Mouse (Mus musculus) T-helper 17 cell (primary cell): ENCODE results near the gene Art3.
"Not testable (repeated sequence)": the region's sequence is repeated elsewhere in the genome, so short reads cannot be mapped to it uniquely, and the experiment has no call there.

ENCODE experiments used
- in situ Hi-C, 2 experiments: fragments of 300-600 bp; cut with MboI, MseI; formaldehyde crosslinking; loops; 1 replicate in 1 of 2; 2 replicates in 1 of 2; pipeline ENCODE4 v1.15.1; 2025; ENCODE audit warnings: high pct_unique_total_duplicates in 2 of 2

Gene Art3

DNA sequence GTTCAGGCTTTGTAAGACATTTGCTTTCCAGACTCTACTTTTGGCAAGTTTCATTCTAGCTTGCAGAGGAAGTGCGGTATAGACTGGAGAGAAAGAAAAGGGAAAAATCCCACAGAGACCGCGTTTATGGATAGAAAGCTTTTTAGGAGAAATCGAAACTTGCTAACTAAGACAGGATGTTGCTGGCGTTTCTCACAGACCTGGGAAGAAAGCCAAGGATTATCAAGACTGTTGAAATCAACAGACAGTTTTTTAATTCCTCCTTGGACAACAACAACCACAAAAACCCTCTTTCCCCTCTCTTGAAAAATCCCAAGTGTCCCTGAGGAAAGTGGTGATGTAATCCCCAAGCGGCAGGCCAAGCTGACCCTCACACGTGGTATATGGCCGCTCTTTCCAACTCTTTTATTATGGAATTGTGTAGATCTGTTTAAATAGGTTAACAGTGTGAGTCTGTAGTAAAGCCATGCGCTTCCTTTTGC, 773 bp downstream of the Art3 start:
- in situ Hi-C loops, result no loop called here

DNA sequence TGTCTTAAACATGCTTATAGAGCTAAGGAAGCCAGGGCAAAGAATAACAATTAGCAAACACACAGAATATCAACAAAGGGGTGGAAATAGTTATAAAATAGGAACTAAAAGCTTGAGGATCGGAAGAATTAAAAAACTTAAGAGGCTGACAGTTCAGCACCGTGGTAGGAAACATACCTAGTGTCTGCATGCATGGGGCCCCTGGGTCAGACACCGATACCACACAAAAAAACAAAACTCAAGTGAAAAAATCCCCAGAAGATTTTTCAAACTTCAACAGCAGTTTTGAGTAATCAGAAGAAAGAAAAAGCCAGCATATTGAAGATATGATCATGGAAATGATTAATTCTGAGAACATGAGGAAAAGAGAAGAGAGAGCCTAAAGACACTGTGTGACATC, 5.1 kb downstream of the Art3 start:
- in situ Hi-C loops, result no loop called here

DNA sequence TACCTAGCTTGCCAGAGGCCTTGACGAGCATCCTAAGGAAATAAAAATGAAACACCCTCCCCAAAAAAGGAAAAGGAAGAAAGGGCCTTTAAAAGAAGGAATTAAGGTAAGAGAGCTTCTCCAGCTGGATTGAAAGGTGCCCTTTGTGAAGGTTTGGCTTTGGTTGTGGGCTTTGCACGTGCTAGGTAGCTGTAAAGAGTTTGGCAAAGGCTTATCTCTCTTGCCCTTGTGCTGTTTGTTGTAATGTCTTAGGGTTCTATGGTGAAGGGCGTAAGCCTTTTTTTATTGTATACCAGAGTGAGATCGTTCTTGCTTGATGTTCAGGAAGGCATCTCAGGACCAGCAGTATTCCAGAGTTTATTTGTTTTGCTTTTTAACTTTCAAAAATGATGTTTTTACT, 9.0 kb downstream of the Art3 start:
- in situ Hi-C loops, result no loop called here

DNA sequence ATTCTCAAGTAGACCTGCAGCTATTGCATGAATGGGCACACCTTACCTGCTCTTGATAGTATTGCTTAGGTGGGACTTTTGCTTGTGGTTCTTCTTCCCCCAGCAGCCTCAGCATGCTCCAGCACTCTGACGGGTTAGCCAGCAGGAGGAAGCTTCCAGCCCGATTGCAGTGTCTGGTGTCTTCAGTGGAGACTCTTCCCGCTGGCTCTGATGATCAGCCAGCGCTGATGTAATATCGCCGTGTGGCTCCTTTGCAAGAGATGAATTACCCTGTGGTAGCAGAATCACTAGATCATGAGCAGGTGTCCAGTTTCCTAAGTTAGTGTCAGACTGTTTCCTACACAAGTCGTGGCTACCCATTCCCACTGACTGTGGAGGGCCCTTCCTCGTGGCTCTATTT, 13.4 kb downstream of the Art3 start:
- in situ Hi-C loops, result no loop called here

DNA sequence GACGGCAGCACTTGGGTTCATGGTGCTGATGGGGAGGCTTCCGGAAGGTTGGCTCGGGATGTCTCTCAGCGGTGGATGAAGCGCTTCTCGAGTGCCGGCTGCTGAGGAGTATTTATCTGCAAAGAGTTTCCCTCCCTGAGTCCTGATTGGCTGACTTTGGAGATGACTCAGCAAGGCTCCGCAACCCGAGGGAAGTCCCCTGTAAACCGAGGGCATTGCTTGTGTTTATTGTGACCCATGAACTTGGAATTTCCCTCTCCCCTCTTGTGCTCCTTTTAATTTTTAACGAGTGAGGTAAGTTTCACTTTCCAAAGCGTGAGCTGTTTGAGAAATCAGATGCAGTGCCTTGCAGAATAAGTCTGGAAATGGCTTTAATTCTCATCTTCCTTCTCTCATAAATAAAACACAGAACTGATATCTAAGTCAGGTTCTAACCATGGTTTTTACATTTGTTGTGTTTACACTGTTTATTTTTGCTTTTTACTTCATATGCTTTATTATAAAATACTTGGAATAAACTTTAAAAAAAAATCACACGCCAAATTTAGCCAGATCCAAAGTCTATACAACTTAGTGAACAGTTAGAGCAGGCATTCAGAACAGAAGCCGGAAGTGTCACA, 17.3 kb downstream of the Art3 start, which contains the start of gene Cxcl10:
Gene Cxcl10 (minus strand): TSS at position 96 of the 620 bp plus-strand sequence.
- in situ Hi-C loops, result no loop called here

DNA sequence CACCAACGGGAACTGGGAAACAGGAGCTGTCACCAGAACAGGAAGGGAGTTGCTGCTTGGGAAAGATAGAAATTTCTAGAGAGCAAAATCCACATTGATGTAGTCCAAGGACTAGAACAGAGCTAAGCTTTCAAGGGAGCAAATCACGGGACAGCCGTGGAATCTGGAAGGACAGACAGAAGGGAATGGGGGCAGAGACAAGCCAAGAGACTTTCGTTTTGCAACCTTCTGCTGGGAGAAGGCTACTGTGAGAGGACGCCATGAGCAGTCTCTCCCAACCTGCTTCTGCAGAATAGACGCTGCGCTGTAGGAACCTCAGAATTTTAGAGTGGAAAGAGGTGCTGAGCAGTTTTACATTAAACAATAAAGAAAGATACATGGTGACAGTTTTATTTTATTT, 18.1 kb downstream of the Art3 start:
- in situ Hi-C loops, result no loop called here

DNA sequence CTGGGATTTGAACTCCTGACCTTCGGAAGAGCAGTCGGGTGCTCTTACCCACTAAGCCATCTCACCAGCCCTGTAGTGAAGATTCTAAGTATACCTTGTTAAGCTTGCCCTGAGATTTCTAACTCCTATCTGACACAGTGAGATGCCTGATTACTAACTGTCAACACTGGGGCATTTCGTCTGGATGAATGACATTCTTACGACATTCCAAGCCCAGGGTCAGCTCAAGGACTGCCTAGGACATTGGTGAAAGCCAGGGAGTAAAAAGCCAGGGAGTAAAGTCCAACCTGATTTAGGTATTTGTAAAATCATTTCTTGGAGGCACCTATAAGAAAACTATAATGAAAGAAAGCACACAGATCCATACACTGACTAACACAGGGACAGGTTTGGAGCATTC, 21.1 kb downstream of the Art3 start:
- in situ Hi-C loops, result not testable (repeated sequence)

DNA sequence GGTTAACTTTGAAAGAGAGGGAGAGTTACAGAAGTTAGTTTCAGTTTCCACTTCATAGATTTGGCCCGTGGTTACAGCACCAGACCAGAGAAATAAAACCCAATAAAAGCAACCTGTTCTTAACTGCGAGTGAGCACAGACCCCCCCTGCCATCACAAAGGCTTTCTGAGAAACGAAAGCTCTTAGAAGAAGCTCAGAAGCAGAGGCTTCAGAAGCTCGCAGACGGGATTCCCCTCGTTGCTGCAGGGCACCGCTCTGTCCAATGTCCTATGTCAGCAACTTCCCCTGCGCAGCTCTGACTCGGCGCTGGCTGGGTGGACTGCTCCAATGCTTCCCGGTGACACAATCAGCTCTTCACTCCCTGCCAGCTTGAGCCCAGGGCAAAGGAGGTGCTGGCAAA, 21.9 kb downstream of the Art3 start:
- in situ Hi-C loops, result no loop called here

DNA sequence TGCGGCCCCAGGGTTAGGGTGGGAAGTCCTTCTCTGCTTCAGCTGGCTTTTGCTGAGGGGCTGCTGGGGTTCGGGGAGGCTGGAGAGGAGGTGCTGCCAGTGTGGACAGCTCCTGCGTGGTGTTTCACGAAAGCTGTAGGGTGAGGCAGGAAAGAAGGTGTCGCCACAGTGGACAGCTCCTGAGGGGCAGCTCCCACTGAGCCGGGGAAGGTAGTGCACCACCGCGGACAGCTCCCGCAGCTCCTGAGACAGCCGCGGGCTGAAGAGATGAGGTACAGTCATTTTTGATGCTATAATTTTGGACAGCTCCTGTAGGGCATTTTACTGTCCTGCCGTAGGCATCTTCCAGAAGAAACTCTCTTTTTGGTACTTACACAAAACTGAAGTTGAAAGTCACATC, 26.4 kb downstream of the Art3 start:
- in situ Hi-C loops, result no loop called here

DNA sequence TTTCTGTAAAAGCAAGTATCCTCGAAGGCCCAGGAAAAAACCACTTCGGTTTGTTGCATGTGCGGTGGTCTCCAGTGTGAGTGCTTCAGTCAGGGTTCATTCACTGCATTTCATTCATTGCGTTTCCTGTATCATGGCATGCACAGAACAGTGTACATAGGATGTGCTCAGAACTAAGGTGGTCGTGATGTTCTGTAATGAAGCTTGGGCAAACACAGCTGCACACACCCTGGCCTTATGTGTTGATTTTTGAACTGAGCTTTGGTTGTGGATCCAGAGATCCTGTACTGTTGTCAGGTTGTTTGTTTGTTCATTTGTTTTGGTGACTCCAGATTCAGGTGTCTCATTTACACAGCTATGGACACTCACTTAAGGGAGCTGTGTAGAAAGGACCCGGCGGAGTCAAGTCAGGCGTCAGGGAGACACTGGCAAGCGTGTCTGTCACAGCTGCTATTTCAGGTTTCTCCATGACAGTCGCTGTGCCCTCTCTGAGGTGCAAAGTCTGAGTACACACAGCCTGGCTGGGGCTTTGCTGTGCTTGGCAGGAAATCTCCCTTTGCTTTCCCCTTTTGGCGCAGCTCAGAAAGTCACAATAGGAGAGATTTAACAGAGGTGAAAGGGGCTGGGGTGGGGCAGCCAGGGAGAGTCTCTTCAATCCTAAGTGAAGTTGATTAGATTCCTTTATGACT, 27.3 kb downstream of the Art3 start:
- in situ Hi-C loops, result no loop called here

DNA sequence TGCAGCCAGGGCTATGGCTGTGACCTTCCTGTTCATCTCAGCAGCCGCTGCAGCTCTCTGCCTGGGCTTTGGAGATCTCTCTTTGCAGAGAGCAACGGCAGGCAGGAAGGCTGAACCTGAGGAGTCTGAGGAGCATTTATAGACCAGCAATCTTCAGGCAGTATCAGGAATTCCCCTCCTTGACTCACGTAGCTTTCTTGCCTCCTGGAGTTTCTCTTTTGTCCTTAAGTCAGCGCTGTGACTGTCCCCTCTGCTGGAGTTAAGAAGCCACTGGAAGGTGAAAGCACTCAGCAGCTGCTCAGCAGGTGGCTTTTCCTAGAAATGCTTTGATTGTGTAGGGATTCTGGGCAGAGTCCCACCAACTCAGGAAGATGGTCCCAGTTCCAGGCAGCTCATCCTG, 31.6 kb downstream of the Art3 start:
- in situ Hi-C loops, result no loop called here

DNA sequence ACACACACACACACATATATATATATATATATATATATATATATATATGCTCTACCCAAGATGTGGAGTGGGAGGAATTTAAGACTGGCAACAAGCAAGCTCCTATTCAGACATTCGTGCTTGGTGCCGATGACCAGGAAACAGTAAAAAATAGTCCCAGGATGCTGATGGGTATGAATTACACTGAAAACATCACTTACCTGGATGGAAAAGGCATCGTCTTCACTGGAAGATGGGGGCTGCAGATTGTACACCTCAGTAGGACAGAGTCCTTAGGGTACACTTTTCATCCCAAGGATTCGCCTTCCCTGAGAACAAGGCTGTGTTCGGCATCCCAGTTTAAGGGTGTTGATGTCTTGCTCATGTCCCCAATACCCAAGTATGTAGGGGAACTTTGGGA, 32.4 kb downstream of the Art3 start:
- in situ Hi-C loops, result no loop called here

DNA sequence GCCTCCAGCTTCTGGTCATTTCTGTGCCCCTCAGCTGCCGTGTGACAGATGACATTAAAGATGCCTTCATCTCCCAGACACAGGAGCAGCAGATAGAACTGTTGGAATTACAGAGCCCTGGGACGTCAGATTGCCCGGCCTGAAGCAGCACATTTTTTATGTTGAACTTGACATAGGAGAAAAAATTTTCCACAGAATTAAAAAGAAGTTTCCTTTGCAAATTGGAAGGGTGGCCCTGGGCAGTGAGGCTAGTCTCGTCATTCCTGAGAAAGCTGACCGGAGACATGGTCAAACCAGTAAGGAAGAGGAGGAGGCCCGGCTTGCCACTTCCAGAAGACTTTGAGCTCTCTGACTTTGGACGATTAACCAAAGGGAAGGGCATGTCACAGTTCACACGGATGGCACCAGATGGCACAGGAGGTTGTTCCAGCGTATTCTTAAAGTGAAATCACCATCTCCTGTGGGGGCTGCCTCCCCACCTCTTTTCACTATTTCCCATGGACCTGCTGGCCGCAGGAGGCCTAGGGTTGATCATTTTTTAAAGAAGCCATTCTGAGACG, 33.6 kb downstream of the Art3 start:
- in situ Hi-C loops, result no loop called here

DNA sequence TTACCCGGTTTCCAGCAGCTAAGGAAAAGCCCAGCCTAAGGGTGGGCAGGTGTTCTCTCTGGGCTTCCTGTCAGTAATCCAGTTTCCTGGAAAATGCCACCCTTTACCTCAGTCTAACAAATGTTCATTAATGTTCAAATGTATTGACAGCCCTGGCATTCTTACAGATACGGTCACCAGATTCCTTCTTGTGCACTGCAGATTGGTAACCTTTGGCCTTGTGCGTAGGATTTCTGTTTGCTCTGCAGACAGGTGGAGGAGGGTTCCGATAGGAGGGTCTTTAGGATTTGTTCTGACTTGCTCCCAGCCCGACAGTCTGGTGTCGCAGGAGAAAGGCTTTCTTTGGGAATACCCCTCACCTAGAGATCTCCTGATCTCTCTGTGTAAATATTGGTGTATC, 34.9 kb downstream of the Art3 start:
- in situ Hi-C loops, result no loop called here

DNA sequence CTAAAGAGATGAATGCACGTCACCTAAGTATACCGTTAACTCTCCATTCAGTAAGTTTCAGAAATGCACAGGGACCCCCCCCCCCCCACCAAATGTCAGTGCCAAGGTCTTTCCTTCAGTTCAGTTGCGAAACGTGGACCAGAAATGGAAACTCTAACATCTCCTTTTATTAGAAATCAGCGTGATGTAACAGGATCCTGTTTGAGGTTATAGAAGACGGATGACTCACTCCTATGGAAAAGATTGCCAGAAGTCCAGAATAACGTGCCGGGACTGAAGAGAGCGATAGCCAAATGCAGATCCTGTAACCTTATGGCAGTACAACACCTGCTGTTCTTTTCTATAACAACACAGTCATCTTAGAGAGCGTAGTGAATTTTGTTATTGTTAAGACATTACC, 36.8 kb downstream of the Art3 start:
- in situ Hi-C loops, result no loop called here

DNA sequence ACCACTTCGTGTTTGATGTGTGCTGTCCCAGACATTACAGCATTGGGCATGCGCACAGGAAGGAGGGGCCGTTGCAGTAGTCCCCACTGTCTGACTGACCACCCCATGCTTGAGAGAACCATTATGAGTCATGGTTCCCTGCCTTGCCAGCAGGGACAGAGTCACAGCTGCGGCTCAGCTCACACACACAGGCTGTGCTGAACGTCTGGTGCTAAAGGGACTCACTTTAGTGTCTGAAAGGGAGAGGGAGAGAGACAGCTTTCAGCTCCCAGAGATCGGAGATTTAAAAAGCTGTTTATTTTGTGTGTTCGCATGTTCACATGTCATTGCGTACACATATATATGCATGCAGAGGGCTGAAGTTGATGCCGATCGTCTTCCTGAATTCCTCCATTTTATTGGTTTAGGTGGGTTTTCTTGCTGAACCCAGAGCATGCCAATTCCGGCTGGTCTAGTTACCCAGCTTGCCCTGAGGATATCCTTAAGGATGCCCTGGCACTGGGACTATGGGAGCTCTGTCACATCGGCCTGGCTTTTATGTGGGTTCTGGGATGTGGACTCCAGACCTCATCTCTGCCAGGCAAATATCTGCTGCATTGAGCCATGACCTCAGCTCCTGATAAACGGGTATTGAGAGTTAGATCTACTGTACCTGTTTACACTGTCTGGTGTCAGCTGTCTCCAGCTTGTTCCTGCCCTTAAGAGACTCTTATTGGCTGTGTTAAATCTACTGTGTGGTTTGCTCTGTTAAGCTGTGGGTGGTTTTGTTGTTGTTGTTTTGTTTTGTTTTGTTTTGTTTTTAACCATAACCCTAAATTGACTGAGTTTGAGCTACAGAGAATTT, 37.7 kb downstream of the Art3 start:
- in situ Hi-C loops, result no loop called here

DNA sequence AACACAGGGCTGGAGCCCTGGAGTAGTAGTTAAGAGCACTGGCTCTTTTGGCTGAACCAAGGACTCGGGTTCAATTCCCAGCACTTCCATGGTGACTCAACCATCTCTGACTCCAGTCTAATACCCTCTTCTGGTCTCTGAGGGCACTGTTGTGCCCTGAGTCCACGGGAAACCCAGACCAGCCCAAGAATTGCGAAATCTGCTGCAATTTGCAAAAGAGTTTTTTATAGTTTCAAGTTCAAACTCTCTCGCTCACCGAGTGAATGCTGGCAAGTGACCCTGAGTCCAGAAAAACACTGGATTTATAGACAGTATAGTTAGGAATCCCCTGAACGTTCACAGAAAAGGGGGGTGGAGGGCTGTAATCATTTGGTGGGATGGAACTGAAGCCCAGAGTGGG, 38.8 kb downstream of the Art3 start:
- in situ Hi-C loops, result no loop called here

DNA sequence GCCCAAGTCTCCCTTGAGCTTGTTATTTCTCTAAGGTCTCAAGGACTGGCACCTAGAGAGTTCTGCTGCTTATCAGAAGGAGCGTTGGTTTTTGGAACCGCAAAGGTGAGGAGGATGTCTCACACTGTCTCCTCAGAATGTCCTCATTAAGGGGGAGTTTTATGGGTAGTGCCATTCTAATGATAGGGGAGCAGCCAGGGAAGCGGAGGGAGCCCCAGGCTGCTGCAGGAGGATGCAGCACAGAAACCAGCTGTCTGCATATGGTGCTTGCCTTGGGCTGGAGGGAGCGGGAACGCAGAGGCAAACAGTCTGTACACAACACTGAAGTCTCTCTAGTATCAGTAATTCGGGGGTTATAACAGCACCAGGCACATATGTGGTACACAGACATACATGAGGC, 39.3 kb downstream of the Art3 start:
- in situ Hi-C loops, result no loop called here

DNA sequence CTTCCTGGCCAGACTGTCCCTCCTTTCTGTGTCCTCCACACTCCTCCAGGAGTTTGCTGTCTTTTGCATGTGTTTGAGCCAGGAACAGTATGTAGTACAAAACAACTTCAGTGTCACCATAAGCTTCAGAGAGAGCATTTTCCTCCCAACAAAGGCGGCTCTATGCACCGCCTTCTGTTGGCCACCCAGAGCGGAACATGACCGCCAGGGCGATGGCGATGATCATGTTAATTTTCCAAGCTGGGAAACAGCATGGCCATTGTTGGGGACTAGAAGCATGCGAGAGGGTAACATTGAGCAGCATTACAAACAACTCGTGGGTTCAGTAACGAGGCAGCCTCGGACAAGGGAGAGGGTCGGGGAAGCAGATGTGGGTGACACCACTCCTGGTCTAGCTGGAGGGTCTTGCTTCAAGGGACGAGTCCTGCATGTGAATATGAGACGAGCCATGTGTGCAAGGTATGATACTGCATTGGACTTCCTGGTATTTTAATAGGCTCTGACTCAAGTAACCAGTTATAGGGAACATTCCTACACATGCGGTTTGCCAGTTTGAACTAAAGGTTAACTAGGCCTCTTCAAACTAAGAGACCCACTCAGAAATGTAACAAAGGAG, 39.8 kb downstream of the Art3 start:
- in situ Hi-C loops, result no loop called here

DNA sequence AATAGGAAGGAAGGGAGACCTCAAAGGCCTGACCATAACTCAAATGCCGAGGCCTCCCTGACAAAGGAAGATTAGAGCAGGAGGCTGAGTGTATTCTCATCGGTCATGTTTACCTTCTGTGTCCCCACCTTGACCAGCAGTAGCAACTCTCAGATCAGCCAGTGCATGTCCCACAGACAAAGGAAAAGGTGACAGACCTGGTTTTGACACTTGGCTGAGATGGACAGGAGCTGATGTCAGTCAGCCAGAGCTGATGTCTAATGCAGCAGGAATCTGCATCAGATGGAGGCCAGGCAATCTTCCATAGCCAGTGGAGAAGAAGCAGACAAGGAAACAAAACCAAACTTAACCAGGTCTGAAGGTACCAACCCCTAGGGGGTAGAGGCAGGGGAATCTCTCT, 41.0 kb downstream of the Art3 start:
- in situ Hi-C loops, result no loop called here

DNA sequence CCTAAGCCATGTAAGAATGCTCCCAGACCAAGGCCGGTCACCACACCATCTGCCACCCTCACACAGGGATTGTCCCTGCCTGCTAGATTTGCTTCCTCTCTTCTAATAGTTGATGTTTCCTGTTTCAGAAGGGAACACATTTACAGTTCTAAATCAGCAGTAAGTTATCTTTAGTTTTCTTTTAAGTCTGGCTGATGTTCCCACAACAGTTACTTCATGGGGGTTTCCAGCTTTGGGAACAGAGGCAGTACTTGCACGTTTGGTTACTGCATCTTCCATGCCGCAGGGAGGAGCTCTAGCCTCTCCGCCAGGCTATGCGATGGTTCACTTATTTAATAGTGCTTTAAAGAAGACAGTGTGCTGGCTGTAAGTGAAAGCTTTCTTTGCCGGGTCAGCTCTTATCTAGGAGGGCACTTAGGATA, 43.1 kb downstream of the Art3 start:
- in situ Hi-C loops, result loop anchor here in 1 of 2 experiments (5.0 kb wide), 1 partner anchor 57 kb away; no protein-coding TSS in a partner anchor

DNA sequence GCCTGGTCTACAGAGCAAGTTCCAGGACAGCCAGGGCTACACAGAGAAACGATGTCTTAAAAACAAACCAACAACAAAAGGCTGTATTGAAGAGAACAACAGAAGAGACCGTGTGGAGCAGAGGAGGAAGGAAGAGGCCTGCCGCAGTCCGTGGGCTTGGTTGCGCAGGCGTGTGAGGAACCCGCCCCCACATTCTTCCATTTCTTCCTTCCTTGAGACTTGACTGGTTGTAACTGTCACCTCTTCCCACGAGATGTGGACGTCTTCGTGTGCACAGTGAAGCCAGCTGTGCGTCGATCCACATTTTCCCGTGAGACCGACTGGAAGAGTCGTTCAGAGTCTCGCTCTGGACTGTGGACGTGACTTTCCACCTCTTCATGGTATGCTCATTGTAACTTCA, 43.7 kb downstream of the Art3 start:
- in situ Hi-C loops, result loop anchor here in 1 of 2 experiments (5.0 kb wide), 1 partner anchor 58 kb away; no protein-coding TSS in a partner anchor
